Mouse (Mus musculus): ENCODE measurements around the gene Dab1.

Gene Dab1

DNA sequence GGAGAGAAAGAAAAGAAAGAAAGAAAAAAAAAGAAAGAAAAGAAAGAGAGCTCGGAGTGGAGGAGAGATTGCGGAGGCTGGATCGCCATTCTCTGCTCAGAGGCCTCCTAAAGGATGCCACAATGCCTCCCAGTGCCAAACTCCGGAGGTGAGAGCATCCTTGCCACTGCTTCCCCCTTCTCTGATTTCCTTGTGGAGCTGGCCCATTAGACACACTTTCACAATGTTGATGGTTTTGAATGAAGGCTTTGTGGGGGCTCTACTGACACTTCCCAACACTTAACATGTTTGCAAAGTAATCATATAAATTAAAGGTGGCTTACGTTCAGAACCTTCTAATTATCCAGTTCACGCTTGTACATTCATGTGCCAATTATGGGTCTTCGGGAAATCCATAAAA lies 749.9 kb downstream of the Dab1 start:
- no peak for DNase-seq (ENCODE audit: low read depth, low spot score)

GRCm38 (mm10) chr4:104371136-104371535 lies 752.0 kb downstream of the Dab1 start:
- DNase-seq (ENCODE audit: low read depth, low spot score) = no peak

DNA sequence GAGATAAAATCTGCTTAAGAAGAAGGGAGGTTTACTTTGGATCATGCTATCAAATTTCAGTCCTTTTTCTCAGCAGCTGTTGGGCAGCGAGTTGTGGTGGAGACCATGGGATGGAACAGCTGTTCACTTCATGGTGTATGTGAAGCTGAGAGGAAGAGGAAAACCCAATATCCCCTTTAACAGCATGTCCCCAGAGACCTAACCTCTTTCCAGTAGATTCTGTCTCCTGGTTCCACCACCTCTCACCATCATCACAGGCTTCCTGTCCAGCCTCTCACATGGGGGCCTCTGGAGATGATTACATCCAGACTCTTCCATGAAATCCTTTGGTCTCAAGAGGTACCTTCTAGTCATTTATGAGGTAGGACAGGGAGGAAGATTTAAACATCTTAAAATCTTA lies 755.0 kb downstream of the Dab1 start:
- DNase-seq (ENCODE audit: low read depth, low spot score) = no peak

- no peak for DNase-seq (ENCODE audit: low read depth, low spot score)
Measured at GRCm38 (mm10) chr4:104384704-104385103, 765.5 kb downstream of the Dab1 start.

DNA sequence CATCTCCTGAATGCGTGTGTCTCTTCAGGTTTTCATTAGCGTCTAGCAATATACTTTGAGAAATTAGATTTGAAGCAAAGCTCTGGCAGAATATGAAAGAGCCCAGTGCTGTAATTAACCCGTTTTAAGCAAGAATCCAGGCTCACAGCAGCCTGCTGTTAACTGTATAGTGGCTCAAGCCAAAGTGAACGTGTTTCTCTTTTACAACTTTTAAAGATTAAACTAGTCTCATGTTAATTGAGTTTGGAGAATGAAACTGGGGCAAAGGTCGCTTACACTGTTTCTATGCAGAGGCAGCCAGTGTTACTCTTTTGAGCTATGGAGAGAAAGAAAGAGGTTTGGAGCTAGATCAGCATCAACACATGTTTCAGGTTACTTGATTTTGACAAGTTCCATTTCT lies 766.1 kb downstream of the Dab1 start:
- no peak for DNase-seq (ENCODE audit: low read depth, low spot score)

GRCm38 (mm10) chr4:104395515-104395914 lies 776.4 kb downstream of the Dab1 start:
- no peak for DNase-seq (ENCODE audit: low read depth, low spot score)

DNA sequence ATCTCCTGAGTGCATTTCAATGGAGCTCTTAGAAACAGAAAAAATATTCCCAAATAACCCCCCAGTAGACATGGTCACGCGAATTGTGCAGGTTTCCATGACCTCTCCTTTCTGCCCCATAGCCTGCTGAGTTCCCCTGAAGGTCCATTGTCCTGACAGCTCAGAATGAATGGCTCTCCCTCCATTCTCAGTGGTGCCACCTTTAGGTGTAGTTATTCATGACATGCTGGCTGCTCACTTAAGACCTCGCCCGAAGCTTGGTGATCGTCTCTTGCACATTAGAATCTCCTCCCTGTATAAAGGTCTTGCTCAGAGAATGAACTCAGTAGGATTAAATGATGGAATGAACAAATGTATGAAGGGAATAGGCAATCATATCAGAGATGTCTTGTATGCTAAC lies 776.9 kb downstream of the Dab1 start:
- no peak for DNase-seq (ENCODE audit: low read depth, low spot score)

DNA sequence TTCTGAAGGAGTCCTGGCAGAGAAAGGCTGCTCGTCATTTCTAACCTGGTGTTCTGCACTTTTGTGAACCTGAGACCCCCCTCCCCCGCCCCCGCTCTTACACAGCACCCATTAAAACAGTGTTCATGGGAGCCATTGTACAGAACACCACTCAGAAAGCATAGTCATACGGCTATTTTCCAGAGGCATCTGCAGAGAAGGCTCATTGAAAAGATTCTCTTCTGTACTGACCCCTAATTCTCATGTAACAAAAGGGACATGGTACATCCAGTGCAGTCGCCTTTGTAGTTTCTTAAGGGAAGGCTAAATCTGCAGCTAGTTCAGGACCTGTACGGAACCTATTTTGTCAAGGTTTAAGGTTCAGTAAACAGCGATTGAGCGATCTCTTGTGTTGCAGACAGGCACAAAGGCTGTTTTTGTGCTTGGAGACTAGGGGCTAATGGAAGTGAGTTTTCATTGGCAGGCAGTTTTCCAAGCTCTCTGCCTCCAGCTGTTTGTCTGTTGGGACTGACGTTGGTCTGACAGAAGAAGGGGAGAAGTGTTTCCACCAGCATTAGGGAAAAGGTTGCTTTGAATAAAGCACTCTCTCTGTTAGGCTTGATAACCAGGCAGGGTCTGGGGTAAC lies 780.1 kb downstream of the Dab1 start:
- no peak for DNase-seq (ENCODE audit: low read depth, low spot score)

DNA sequence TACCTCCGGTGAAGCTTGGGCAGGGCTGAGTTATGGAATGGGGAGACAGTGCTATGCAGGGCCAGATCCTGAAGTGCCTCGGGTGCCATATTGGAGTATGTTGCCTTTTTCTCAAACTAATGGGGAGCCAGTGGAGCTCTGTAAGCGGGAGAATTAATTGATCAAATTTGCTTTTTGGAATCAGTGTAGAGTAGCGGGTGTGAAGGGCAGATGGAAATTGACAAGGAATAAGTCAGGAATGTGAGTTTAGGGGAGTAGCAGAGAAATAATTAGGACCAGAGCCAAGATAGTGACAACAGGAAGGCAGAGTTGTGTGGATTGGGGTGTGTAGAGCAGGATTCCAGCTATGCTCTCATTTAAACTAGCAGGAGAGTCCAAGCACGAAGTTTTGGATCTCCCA lies 784.9 kb downstream of the Dab1 start:
- no peak for DNase-seq (ENCODE audit: low read depth, low spot score)

DNA sequence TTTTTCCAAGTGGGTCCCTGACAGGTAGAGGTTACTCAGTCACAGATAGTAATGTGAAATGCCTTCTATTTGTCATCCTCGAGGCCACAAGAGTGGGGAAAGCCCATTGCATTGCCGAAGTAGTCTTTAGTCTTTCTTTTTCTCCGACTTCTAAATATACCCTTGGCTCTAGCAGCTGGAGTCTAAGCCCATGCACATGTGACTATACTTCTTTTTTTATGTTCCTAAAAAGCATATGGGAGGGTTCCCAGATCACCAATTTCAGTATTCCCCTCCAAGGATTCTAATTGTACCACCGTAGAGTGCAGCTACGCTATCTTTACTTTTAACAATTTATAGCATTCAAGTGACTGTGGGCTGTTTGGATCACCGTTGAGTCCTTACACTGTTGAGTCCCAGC lies 791.8 kb downstream of the Dab1 start:
- no peak for DNase-seq (ENCODE audit: low read depth, low spot score)

- DNase-seq (ENCODE audit: low read depth, low spot score) = no peak
Measured at GRCm38 (mm10) chr4:104415482-104415881, 796.3 kb downstream of the Dab1 start.

- DNase-seq (ENCODE audit: low read depth, low spot score) = no peak
Measured at GRCm38 (mm10) chr4:104418354-104418753, 799.2 kb downstream of the Dab1 start.

DNA sequence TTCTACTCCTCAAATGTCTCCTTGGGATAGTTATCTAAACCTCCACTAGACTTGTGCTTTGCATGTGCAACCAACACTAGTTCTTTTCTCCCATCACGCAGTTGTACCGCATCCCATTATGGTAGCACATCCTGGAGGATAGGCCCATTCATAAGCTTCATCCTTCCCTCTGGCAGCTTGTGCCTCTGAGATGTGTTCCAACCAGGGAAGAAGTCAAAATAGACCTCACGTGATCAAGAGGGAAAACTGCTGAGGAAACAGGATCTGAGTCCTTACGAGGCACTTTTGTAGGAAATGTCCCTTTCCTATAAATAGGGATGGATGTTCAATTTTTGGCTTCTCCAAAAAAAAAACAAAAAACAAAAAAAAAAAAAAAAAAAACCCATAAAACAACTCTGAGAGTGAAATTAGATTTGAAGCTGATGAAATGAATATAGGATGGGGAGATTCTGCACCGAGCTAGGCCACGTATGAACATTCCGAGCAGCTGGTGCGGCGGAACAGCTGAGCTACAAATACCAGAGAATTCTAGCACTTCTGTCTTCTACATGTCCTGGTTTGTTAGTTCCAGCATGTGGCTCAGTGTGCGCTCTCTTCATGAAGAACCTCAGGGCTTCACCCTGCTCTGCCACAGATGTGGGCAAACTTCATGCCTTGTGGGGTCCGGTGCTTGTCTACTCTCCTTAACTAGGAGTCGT lies 802.0 kb downstream of the Dab1 start:
- no peak for DNase-seq (ENCODE audit: low read depth, low spot score)

- DNase-seq (ENCODE audit: low read depth, low spot score) = no peak
Measured at GRCm38 (mm10) chr4:104429127-104429526, 810.0 kb downstream of the Dab1 start.

GRCm38 (mm10) chr4:104431231-104431855 lies 812.2 kb downstream of the Dab1 start:
- DNase-seq (ENCODE audit: low read depth, low spot score) = no peak

GRCm38 (mm10) chr4:104432150-104432549 lies 813.0 kb downstream of the Dab1 start:
- no peak for DNase-seq (ENCODE audit: low read depth, low spot score)

GRCm38 (mm10) chr4:104435736-104436135 lies 816.6 kb downstream of the Dab1 start:
- DNase-seq (ENCODE audit: low read depth, low spot score) = no peak

- DNase-seq (ENCODE audit: low read depth, low spot score) = no peak
Measured at GRCm38 (mm10) chr4:104436411-104436810, 817.3 kb downstream of the Dab1 start.

DNA sequence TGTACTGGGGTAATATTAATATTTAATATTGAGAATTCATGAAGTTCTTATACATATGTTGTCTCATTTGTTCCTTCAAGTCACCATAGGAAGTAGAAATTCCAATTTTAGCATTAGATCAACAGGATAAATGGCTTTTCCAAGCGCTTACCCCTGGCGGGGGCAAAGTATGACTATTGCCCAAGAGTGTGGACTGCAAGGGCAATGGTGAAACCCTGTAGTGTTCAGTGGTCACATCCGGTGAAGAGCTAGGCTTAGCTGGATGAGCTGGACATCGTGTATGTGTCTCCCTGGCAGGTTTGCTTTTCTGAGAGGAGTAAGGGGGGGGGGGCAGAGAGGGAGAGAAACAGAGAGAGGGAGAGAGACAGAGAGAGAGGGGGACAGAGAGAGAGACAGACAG lies 819.6 kb downstream of the Dab1 start:
- DNase-seq (ENCODE audit: low read depth, low spot score) = no peak

GRCm38 (mm10) chr4:104439641-104440040 lies 820.5 kb downstream of the Dab1 start:
- no peak for DNase-seq (ENCODE audit: low read depth, low spot score)

DNA sequence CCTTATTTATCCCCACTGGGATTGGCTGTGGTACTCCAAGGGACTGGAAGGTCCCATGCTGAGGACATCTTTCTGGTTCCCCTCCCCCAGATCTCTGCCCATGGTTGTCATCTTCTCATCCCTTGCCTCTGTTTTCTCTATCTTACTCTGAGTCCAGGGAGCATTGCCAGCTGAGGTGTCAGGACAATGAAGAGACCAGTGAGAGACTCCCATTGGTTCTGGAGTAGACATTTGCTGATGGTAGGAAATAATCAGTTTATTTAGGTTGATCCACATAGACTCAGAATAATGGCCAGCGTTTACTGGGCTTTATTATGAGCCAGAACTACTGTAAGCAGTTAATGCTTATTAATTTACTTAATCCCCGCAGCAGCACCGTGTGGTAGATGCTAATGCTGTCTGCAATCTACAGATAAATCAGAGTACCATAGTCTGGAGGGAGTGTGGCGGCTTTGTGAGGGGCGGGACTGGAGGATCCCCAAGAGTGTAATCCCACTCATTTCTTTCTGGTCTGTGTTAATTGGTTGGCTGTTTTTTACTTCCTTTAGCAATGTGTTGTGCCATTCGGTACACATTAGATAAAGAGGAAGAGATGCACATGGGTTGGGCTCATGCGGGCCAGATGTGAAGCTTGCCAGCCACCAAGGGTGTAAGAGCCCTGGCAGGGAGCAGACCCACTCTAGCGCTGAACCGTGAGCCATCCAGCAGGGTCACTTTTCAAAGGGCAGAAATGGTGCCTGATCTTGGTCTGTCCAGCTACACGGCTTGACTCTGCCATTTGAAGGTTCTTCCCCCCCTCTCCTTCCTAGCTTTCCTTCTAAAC lies 824.0 kb downstream of the Dab1 start:
- no peak for DNase-seq (ENCODE audit: low read depth, low spot score)

DNA sequence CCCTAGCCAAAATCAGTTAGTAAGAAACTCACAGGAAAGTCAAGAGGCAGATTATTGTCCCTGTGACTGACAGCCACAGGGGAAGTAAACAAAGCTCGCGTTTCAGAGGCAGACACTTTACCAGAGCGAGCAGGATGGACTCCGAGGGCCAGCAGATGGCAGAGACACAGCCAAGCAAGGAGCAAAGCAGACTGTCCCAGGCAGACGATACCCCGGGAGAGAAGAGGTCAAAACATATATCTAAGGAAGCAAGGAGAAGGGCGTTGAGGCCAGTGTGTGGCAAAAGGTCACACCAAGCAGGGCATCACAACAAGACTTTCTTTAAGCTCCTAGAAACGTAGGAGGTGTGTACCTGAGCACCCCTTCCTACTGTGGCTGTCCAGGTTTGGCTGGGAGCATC lies 824.6 kb downstream of the Dab1 start:
- no peak for DNase-seq (ENCODE audit: low read depth, low spot score)

Data from A20 (cell line).